Mouse (Mus musculus) lung, embryonic 16.5 days (tissue): Measurements from ENCODE around the gene Gadd45gip1. TPM values are rescaled to one million over a fixed set of nuclear protein-coding genes. Genes with fewer than 3 reads are reported as not detected.
"Not testable (repeated sequence)": the region's sequence is repeated elsewhere in the genome, so short reads cannot be mapped to it uniquely, and the experiment has no call there.

Experiments used
- ATAC-seq: fragments of 200-750 bp; cut with Nextera tagmentation; 2 replicates; pipeline ENCODE4 v1.8.0; 2017; ENCODE audit warnings: low read depth, mild to moderate bottlenecking, moderate library complexity
- H3K27ac ChIP-seq: fragments of 300-500 bp; sonication (generic); 2 replicates; pipeline ENCODE4 v1.5.1; 2014; ENCODE audit warnings: mild to moderate bottlenecking, control low read depth, low read length
- H3K27me3 ChIP-seq: fragments of 300-500 bp; sonication (generic); 2 replicates; pipeline ENCODE4 v1.6.1; 2014; ENCODE audit warnings: low read depth, low read length, mixed read lengths; ENCODE audit not compliant: control insufficient read depth, insufficient read depth
- H3K36me3 ChIP-seq: fragments of 300-500 bp; sonication (generic); 2 replicates; pipeline ENCODE4 v1.6.1; 2014; ENCODE audit warnings: low read length; ENCODE audit not compliant: control insufficient read depth, insufficient read depth
- H3K4me1 ChIP-seq: fragments of 300-500 bp; sonication (generic); replicated peaks from 2 replicates; pipeline ENCODE4 v1.6.1; 2014; ENCODE audit warnings: low read length, mixed read lengths; ENCODE audit not compliant: control insufficient read depth, insufficient read depth
- H3K4me2 ChIP-seq: fragments of 300-500 bp; sonication (generic); 2 replicates; pipeline ENCODE4 v1.6.1; 2014; ENCODE audit warnings: low read depth, low read length, control low read depth
- H3K4me3 ChIP-seq: fragments of 300-500 bp; sonication (generic); 2 replicates; pipeline ENCODE4 v1.5.1; 2014; ENCODE audit warnings: mild to moderate bottlenecking, low read length, control low read depth
- H3K9ac ChIP-seq: fragments of 300-500 bp; sonication (generic); 2 replicates; pipeline ENCODE4 v1.6.1; 2014; ENCODE audit warnings: low read length, control low read depth
- H3K9me3 ChIP-seq: fragments of 300-500 bp; sonication (generic); 2 replicates; pipeline ENCODE4 v1.6.1; 2016; ENCODE audit warnings: low read length; ENCODE audit not compliant: control insufficient read depth
- whole genome bisulfite sequencing: fragments of 180-500 bp; shearing (Covaris S2); extraction: QIAGEN DNeasy Blood & Tissue Kit; methylation state at CpG from one replicate; pipeline ENCODE4 v1.1.7; 2014; 5-methylcytosine and 5-hydroxymethylcytosine counted together
- polyA plus RNA-seq: library from polyadenylated mRNA; unstranded; fragments of >200 nt; fragmentation: Nextera tagmentation; extraction: Ambion mirVana; gene quantifications from 2 replicates; pipeline ENCODE4 v1.2.1, GENCODE M21; 2015

The Gadd45gip1 gene
- polyA plus RNA-seq, 1 experiment from 2014 or later, result 43.0 TPM

DNA sequence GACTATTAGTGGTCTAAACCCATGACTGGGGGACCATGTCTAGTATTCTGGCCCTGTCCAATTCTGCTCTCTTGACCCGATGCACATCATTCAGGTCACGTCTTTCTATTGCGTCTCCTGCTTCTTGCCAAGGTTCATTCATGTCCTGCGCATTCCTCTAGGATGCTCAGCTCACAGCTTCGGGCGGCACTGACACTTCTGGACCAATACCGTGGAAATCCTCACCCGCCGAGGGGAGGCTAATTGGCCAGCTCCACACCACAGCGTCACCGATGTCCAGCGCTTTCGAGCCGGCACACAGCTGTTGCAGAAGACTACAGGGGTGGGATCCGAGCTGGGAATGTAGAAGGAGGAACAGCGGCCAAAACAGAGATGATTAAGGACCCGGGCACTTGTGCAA is 15.2 kb upstream of the Gadd45gip1 start:
- H3K4me2 ChIP-seq, result no peak overlapping the region
- ATAC-seq, result no peak
- 72% methylated on average over 17 of the region's 17 CpGs for WGBS
- no peak overlapping the region for H3K27ac ChIP-seq
- no peaks in the 10 kb centered on the region; the same call in 1 of the 2 replicates for H3K27me3 ChIP-seq
- H3K4me1 ChIP-seq, result peaks cover 11% of the 10 kb centered on the region
- no peak overlapping the region for H3K9ac ChIP-seq
- H3K4me3 ChIP-seq, result no peak overlapping the region
- no peaks in the 10 kb centered on the region for H3K36me3 ChIP-seq
- H3K9me3 ChIP-seq, result no peaks in the 10 kb centered on the region

GRCm38 (mm10) chr8:84822723-84823122 is 8.6 kb upstream of the Gadd45gip1 start, which contains the start of gene Dand5:
Gene Dand5, minus strand, starts transcription at chr8:84822823.
- WGBS, result 39% methylated on average over 3 of the region's 3 CpGs
- H3K27me3 ChIP-seq, result no peaks in the 10 kb centered on the region
- no peak within 1 kb of the TSS for H3K4me3 ChIP-seq
- no peak within 1 kb of the TSS for H3K27ac ChIP-seq
- no peak within 1 kb of the TSS for H3K9ac ChIP-seq
- H3K9me3 ChIP-seq, result no peaks in the 10 kb centered on the region
- H3K4me2 ChIP-seq, result peak within 1 kb of the TSS; percentile 39; the same call in 1 of the 2 replicates
- no peak for ATAC-seq
- H3K36me3 ChIP-seq, result no peaks in the 10 kb centered on the region
- H3K4me1 ChIP-seq, result no peaks in the 10 kb centered on the region

DNA sequence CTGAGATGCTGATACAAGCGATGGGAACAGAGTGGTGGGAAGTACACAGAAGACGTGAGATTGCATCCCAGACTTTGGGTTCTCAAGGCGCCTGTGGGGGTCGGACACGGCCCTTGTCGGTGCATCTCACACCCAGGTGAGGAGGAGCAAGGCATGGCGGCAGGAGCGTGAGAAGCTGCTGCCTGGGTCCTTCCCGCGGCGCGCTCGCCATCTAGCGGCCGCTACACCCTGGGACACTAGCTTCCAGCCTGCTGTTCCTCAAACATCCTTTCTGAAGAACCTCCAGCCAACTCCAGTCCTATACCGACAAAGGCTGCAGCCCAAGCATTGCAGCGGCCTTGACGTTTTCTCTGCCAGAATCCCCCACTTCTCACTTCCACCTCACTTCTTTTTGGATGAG is 7.7 kb upstream of the Gadd45gip1 start:
- Histone ChIP-seq H3K27me3 (no peaks in the 10 kb centered on the region), H3K36me3 (no peaks in the 10 kb centered on the region), H3K9me3 (no peaks in the 10 kb centered on the region), H3K4me1 (no peaks in the 10 kb centered on the region), H3K9ac (no peak overlapping the region), H3K27ac (no peak overlapping the region), H3K4me2 (peak overlapping the region; percentile 39; the same call in 1 of the 2 replicates), H3K4me3 (no peak overlapping the region)
- ATAC-seq, result peak; percentile 83
- under 1% methylated on average over 18 of the region's 18 CpGs for WGBS

DNA sequence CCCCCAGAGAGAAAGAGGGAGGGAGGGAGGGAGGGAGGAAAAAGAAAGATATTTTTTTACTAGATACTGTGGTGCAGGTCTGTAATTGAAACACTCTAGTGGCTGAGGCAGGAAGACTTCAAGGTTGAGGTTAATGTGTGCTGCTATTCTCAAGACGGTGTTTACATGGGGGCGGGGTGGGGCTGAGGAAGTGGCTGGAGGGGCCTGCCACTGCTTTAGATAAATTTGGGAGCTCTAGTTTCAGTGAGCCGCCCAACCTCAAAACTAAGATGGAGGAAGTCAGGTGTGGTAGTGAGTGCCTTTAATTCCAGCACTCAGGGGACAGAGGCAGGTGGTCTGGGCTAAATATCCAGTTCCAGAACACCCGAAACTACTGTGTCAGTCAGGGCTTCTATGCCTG is 5.7 kb upstream of the Gadd45gip1 start:
- Histone ChIP-seq H3K27me3 (no peaks in the 10 kb centered on the region), H3K27ac (no peak overlapping the region), H3K36me3 (no peaks in the 10 kb centered on the region), H3K9me3 (no peaks in the 10 kb centered on the region), H3K9ac (no peak overlapping the region), H3K4me1 (no peaks in the 10 kb centered on the region), H3K4me3 (no peak overlapping the region), H3K4me2 (no peak overlapping the region)
- ATAC-seq, result no peak
- WGBS, result 38% methylated on average over 4 of the region's 4 CpGs

DNA sequence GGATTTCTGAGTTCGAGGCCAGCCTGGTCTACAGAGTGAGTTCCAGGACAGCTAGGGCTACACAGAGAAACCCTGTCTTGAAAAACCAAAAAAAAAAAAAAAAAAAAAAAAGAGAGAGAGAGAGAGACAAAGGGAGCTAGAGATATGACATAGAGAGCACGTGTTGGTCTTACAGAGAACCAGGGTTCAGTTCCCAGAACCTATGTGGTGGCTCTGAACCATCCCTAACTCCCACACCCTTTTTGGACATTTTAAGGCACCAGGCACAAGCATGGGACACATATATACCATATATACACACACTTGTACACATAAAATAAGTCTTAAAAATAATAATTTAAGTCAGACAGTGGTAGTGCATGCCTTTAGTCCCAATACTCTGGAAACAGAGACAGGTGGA is 4.8 kb upstream of the Gadd45gip1 start:
- ATAC-seq, H3K4me2 ChIP-seq: not testable (repeated sequence)

GRCm38 (mm10) chr8:84832034-84832717 is 854 bp downstream of the Gadd45gip1 start:
- under 1% methylated on average over 47 of the region's 59 CpGs for WGBS
- Histone ChIP-seq H3K27ac (peak overlapping the region; percentile 94), H3K36me3 (peaks cover 14% of the 10 kb centered on the region; the same call in 1 of the 2 replicates), H3K27me3 (no peaks in the 10 kb centered on the region), H3K9ac (peak overlapping the region; percentile 99), H3K4me2 (peak overlapping the region; percentile 52), H3K4me1 (peaks cover 18% of the 10 kb centered on the region), H3K4me3 (peak overlapping the region; percentile 90), H3K9me3 (no peaks in the 10 kb centered on the region)
- ATAC-seq, result peak; percentile 83

More for the DNA sequence above, 4.8 kb upstream of the Gadd45gip1 start:
- 76% methylated on average over 1 of the region's 2 CpGs for WGBS
- H3K27ac ChIP-seq, H3K4me1 ChIP-seq, H3K9ac ChIP-seq, H3K4me3 ChIP-seq, H3K27me3 ChIP-seq, H3K36me3 ChIP-seq, H3K9me3 ChIP-seq: not testable (repeated sequence)

- no peaks in the 10 kb centered on the region for H3K9me3 ChIP-seq
- ATAC-seq, result no peak
- peak overlapping the region; percentile 90 for H3K4me3 ChIP-seq
- peak overlapping the region; percentile 99 for H3K9ac ChIP-seq
- H3K4me1 ChIP-seq, result peaks cover 18% of the 10 kb centered on the region
- peak overlapping the region; percentile 94 for H3K27ac ChIP-seq
- peak overlapping the region; percentile 52 for H3K4me2 ChIP-seq
- H3K27me3 ChIP-seq, result no peaks in the 10 kb centered on the region
- WGBS, result 46% methylated on average over 10 of the region's 10 CpGs
- H3K36me3 ChIP-seq, result peaks cover 22% of the 10 kb centered on the region; the same call in 1 of the 2 replicates
Observed at GRCm38 (mm10) chr8:84832759-84833742, 1.7 kb downstream of the Gadd45gip1 start.

- Histone ChIP-seq H3K9ac (no peak overlapping the region), H3K4me2 (no peak overlapping the region), H3K27ac (peak overlapping the region; percentile 36), H3K36me3 (peaks cover 29% of the 10 kb centered on the region; the same call in 1 of the 2 replicates), H3K27me3 (no peaks in the 10 kb centered on the region), H3K4me1 (peaks cover 19% of the 10 kb centered on the region), H3K9me3 (no peaks in the 10 kb centered on the region), H3K4me3 (no peak overlapping the region)
- WGBS, result 83% methylated on average over 19 of the region's 19 CpGs
- no peak for ATAC-seq
Observed at GRCm38 (mm10) chr8:84834002-84834865, 2.9 kb downstream of the Gadd45gip1 start.
